Mouse (Mus musculus): ENCODE data around the gene Olfr725.
A peak's percentile ranks its signal among the peaks of the same experiment; 100 is the strongest.

The Olfr725 gene

GRCm38 (mm10) chr14:50040275-50040674, at the start of gene Olfr725:
Olfr725 (minus strand) TSS chr14:50040375.
- DNase-seq (ENCODE audit: low read depth): no peak

GRCm38 (mm10) chr14:50062733-50063104, 22.5 kb upstream of the Olfr725 start:
- DNase-seq (ENCODE audit: low read depth): no peak

- peak; percentile 3 for DNase-seq (ENCODE audit: low read depth)
Observed at GRCm38 (mm10) chr14:50061955-50062732, 22.0 kb upstream of the Olfr725 start.

DNA sequence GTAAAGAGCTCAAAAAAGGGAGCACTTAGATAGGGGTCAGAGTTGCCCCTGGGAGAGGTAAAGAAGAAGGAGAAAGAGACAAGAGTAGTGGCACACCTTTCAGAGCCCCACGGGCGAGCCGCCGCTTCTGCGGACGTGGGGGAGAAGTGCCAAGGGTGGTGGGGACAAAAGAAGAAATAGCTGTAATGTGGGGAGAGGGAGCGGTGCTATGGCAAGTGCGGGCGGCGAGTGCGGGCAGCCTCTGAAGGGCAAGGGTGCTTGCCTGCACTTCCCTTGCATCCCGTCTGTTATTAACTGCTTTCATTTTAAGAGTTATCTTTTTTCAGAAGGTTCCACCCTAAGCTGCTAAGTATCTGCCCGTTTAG, 21.4 kb upstream of the Olfr725 start:
- no peak for DNase-seq (ENCODE audit: low read depth)

- DNase-seq (ENCODE audit: low read depth): no peak
Observed at GRCm38 (mm10) chr14:50061179-50061578, 21.0 kb upstream of the Olfr725 start.

DNA sequence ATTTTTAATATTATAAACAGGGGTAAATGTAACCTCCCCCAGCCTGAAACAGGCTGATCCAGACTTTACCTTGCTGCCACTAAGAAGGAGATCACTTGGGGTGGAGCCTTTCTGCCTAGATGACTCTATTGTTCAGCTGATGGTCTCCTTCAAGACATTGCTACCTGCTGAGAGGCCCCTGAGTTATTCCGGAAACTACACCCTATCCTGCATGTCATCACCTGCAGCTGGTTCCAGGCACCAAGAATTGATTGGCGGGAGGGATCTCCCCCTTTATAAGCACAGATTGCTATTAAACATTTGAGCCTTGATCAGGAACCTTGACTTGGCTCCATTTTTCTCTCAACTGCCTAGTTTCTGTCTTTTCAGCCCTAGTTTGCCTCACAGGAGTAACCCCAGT, 8.1 kb downstream of the Olfr725 start:
- DNase-seq (ENCODE audit: low read depth): no peak

DNA sequence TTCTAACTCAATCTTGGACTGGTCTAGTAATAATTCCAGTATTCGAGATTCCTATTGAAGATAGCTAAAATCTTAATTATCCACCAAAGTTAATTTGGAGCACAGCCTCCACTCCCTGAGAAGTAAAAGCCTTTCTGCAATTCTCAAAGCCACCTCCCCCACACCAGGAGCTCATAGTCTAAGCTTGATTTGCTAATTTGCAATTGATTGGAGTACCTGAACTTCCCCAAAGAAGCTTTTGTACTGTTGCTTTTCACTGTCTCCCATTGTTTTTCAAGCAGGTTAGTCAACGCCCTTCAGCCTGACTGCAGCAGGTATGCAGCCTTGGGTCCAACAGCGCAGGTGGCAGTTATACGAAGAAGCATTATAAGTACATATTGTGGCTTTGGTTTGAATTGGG, 8.8 kb downstream of the Olfr725 start:
- no peak for DNase-seq (ENCODE audit: low read depth)

- DNase-seq (ENCODE audit: low read depth): no peak
Observed at GRCm38 (mm10) chr14:50026371-50026770, 13.8 kb downstream of the Olfr725 start.
